Comparison of ENCODE assay signal across 10 mouse cellular contexts in the genomic region with DNA sequence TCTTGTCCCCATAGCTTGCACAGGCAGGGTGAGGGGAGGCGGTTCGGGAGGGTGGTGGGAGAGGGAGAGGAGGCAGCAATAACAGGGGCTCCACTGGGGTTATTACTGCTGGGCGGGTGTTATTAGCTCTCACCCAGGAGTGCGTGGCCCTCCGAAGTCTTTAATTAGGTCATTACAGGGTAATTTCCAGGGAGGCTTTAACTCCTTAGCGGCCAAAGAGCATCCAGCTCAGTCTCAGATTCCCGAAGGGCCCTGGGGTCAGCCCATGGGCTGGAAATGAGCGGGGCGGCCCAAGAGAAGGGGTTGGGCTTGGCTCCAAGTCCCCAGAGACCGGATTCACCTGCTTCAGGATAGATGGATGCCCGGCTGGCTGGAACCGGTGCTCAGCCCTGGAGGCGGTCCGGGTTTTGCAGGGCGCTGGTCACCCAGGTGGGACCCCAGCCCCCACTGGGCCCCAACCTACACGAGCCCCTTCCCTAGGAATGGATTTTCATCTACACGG. TPM values are rescaled to one million over a fixed set of nuclear protein-coding genes. Genes with fewer than 3 reads are reported as not detected.
A peak's percentile ranks its signal among the peaks of the same experiment; 100 is the strongest.
DNase-seq lines count a peak whose midpoint lies in the region; ATAC-seq lines count a peak whose summit lies in the region.
"Had no signal": no experiment of that assay in that cellular context is flagged by ENCODE, and none has a peak within 500 bp of the region (broad histone marks: within the 10 kb centered on the region; RNA-seq: fewer than 3 reads in every experiment).

No protein-coding gene starts in this region.

- no peaks in the 10 kb centered on the region for H3K36me3 ChIP-seq in heart, embryonic 12.5 days
- no peaks in the 10 kb centered on the region for H3K36me3 ChIP-seq in hindbrain, embryonic 11.5 days (ENCODE audit: control insufficient read depth, insufficient read depth, low read length)
- H3K36me3 ChIP-seq in midbrain, embryonic 12.5 days: no peaks in the 10 kb centered on the region

- peak overlapping the region; percentile 47 for H3K4me3 ChIP-seq in heart, embryonic 12.5 days
- peak overlapping the region; percentile 26 for H3K4me3 ChIP-seq in hindbrain, embryonic 11.5 days (ENCODE audit: low read depth, low read length)
- H3K4me3 ChIP-seq in midbrain, embryonic 12.5 days: peak overlapping the region; percentile 31

- no peak for ATAC-seq in heart, embryonic 12.5 days (ENCODE audit: insufficient number of reproducible peaks, low FRiP score)
- peak; percentile 66 for ATAC-seq in hindbrain, embryonic 11.5 days (ENCODE audit: low FRiP score)
- ATAC-seq in midbrain, embryonic 12.5 days (ENCODE audit: low FRiP score, low read depth): peak; percentile 74

- H3K9me3 ChIP-seq in heart, embryonic 12.5 days (replicated peaks): no peaks in the 10 kb centered on the region
- no peaks in the 10 kb centered on the region for H3K9me3 ChIP-seq in hindbrain, embryonic 11.5 days (ENCODE audit: control insufficient read depth, low read length)
- H3K9me3 ChIP-seq in midbrain, embryonic 12.5 days: no peaks in the 10 kb centered on the region

- H3K4me1 ChIP-seq in heart, embryonic 12.5 days (replicated peaks): peaks cover 26% of the 10 kb centered on the region
- peaks cover 11% of the 10 kb centered on the region; the same call in 1 of the 2 replicates for H3K4me1 ChIP-seq in hindbrain, embryonic 11.5 days (replicated peaks; ENCODE audit: control insufficient read depth, insufficient read depth, low read length)
- peaks cover 28% of the 10 kb centered on the region for H3K4me1 ChIP-seq in midbrain, embryonic 12.5 days

- H3K9ac ChIP-seq in heart, embryonic 12.5 days: no peak overlapping the region
- H3K9ac ChIP-seq in hindbrain, embryonic 11.5 days (ENCODE audit: low read depth, low read length): 0 out of 2 replicates have a peak overlapping the region, but pooled peaks have one; percentile 25
- peak overlapping the region; percentile 29 for H3K9ac ChIP-seq in midbrain, embryonic 12.5 days (replicated peaks)

- H3K4me2 ChIP-seq in heart, embryonic 12.5 days: peak overlapping the region; percentile 76
- H3K4me2 ChIP-seq in hindbrain, embryonic 11.5 days (replicated peaks; ENCODE audit: low read depth, low read length): peak overlapping the region; percentile 60
- H3K4me2 ChIP-seq in midbrain, embryonic 12.5 days (replicated peaks): peak overlapping the region; percentile 55

- H3K27ac ChIP-seq in heart, embryonic 12.5 days (ENCODE audit: poor library complexity, severe bottlenecking): no peak overlapping the region
- H3K27ac ChIP-seq in hindbrain, embryonic 11.5 days (ENCODE audit: low read depth, low read length): peak overlapping the region; percentile 86
- H3K27ac ChIP-seq in midbrain, embryonic 12.5 days (replicated peaks): peak overlapping the region; percentile 88

- WGBS in heart, embryonic 12.5 days: 6% methylated on average over 17 of the region's 17 CpGs
- 7% methylated on average over 17 of the region's 17 CpGs for WGBS in hindbrain, embryonic 11.5 days
- 11% methylated on average over 17 of the region's 17 CpGs for WGBS in midbrain, embryonic 12.5 days

- no peak for DNase-seq in heart, adult 11 months
- DNase-seq in cerebellum, postnatal 14 days: peak; percentile 48 to 58
- DNase-seq in hindbrain, embryonic 11.5 days (ENCODE audit: low spot score): peak; percentile 68
- no peak for DNase-seq in thymus, postnatal 36 days
- DNase-seq in adrenal gland, postnatal 10 days: no peak
- no peak for DNase-seq in gastrocnemius, adult 8-10 months (ENCODE audit: low spot score in 2 of 2)

- peaks cover 88% of the 10 kb centered on the region for H3K27me3 ChIP-seq in heart, embryonic 12.5 days (replicated peaks)
- peaks cover 51% of the 10 kb centered on the region for H3K27me3 ChIP-seq in hindbrain, embryonic 11.5 days (ENCODE audit: control insufficient read depth, insufficient read depth, low read length)
- H3K27me3 ChIP-seq in midbrain, embryonic 12.5 days: peaks cover 100% of the 10 kb centered on the region

RNA-seq across cellular contexts. Expression of a gene that starts 24.4 kb away (rescaled TPM):
- polyA plus RNA-seq in heart, embryonic 12.5 days (2016; fragmentation: Nextera tagmentation; extraction: Ambion mirVana): 0.04 and 0.06 TPM in 2 replicates
- polyA plus RNA-seq in hindbrain, embryonic 11.5 days (2014; fragmentation: Nextera tagmentation; extraction: Ambion mirVana): 4.2 and 5.0 TPM in 2 replicates
- 2.3 and 2.8 TPM in 2 replicates for polyA plus RNA-seq in midbrain, embryonic 12.5 days (2016; fragmentation: Nextera tagmentation; extraction: Ambion mirVana)
- total RNA-seq in adrenal gland, postnatal 10 days (2021): under 1 TPM in 1 of 2 experiments, not detected in 1; 0.09 TPM
- under 1 TPM in 3 of 4 experiments, not detected in 1; 0.07 to 0.24 (median 0.19) TPM for total RNA-seq in gastrocnemius, adult 8-10 months (2022)
- total RNA-seq: CH12.LX; neutrophil, adult 5-6 weeks had no signal

Comparison
In these comparisons a context has a peak if more than half of its experiments do, and no peak if none do; other contexts are left out.
1. DNase-seq: peak in cerebellum, postnatal 14 days (2 of 2) and hindbrain, embryonic 11.5 days (single experiment); none in heart, adult 11 months (single experiment), thymus, postnatal 36 days (0 of 2), adrenal gland, postnatal 10 days (single experiment) and gastrocnemius, adult 8-10 months (0 of 2).
2. Peak in every context shown above with its lines, with median percentiles within 50 percentile points of each other: H3K4me2 ChIP-seq and H3K4me3 ChIP-seq.